Mouse (Mus musculus) duodenum, adult 2 months (tissue): ENCODE measurements around the gene Sfrp5. TPM values are rescaled to one million over a fixed set of nuclear protein-coding genes. Genes with fewer than 3 reads are reported as not detected.

Source experiments
- polyA plus RNA-seq: library from polyadenylated mRNA; depleted of rRNA; stranded (reverse); fragments of >200 nt; gene quantifications from 2 replicates; pipeline ENCODE4 v1.2.3, GENCODE M21; 2012; ENCODE audit warnings: low replicate concordance; rRNA removed

Gene Sfrp5
- 15.2 and 20.1 TPM in 2 replicates for polyA plus RNA-seq

DNA sequence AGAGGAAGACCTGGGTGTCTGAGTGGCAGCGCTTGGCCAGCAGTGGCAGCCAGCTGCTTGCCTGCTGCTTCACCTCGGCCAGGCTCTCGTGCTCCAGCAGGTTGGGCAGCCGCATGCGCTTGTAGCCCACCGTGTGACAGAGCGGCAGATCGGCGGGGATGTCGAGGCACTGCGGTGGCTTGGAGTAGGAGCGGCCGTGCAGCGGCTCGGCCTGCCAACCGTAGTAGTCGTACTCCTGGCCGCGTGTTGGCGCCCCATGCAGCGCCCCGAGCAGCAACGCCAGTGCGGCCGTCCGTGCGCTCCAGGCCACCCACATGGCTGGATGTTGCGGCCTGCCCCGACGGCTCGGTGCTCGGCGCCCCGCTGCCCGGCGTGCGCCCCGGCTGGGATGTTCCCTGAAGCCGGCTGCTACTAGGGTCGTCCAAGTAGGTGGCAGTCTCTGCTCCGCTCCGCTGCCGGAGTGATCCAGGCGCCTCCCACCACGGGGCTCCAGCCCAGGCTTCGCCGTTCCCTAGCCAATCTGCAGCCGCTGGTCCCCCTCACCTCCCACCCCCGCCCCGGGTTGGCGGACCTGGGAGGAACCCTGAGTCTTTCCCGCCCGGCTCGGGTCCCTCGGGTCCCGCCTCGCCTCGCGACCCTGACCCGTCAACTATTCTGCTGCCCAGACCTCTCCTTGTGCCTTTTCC is at the start of gene Sfrp5:
Gene Sfrp5, minus strand, starts transcription at position 557 of the 686 bp plus-strand sequence.

DNA sequence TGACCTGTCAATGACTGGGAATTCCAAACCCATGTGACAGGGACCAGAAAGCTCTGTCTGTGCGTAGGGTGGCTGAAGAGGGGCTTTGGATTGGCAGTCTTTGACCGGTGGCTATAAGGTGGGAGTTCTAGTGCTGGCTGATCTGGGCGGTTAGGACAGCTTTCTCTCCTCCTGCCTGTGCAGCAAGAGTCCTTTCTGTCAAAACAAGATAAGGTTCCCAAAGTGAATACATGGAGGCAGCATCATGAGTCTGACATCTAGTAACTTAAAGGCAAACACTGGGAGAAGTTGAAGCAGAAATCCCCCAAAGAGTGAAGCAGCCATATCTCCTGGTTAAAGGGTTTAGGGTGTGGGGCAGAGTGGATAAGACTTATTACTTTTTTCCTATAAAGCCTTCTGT is 45.5 kb upstream of the Sfrp5 start, which contains the start of gene Golga7b:
Gene Golga7b, plus strand, starts transcription at position 56 of the 400 bp plus-strand sequence.

DNA sequence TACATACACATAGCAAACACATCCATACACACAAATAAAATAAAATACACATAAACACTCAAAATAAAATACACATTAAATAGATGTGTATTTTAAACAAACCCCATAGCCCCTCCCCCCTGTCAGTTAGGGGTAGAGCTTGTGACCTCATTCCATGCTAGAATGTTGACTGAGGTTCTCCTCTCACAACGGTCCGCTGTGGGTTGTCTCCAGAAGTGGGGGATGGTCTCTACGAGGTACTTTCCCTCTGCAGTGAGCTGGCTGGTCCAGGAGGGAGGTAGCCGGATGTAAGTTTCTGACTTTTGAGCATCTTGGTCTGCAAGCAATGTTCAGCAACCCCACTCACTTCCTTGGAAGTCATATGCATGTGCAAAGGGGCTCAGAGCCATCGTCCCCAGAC is 38.3 kb downstream of the Sfrp5 start, which contains the start of gene Zfyve27:
Gene Zfyve27, plus strand, starts transcription at position 188 of the 400 bp plus-strand sequence.

Other genes with a start within 250 kb of the Sfrp5 start
- 32.3 and 33.0 TPM in 2 replicates for gene Mms19, start 221.1 kb downstream of the Sfrp5 start, polyA plus RNA-seq
- gene Ubtd1, start 220.5 kb downstream of the Sfrp5 start, polyA plus RNA-seq: 8.4 and 11.7 TPM in 2 replicates
- gene Ankrd2, start 166.3 kb downstream of the Sfrp5 start, polyA plus RNA-seq: not detected in 2 replicates
- 2.5 and 2.9 TPM in 2 replicates for gene Hoga1, start 156.6 kb downstream of the Sfrp5 start, polyA plus RNA-seq
- 0.23 TPM in 1 of 2 replicates, not detected in the other for gene 4933411K16Rik, start 150.0 kb downstream of the Sfrp5 start, polyA plus RNA-seq
- gene Morn4, start 115.9 kb downstream of the Sfrp5 start, polyA plus RNA-seq: 1.1 and 2.1 TPM in 2 replicates
- gene Pi4k2a, start 111.8 kb downstream of the Sfrp5 start, polyA plus RNA-seq: 17.0 and 24.9 TPM in 2 replicates
- gene Avpi1, start 73.2 kb downstream of the Sfrp5 start, polyA plus RNA-seq: 10.0 and 16.3 TPM in 2 replicates
- gene Marveld1, start 54.9 kb downstream of the Sfrp5 start, polyA plus RNA-seq: 43.8 and 52.5 TPM in 2 replicates
- 18.9 and 24.7 TPM in 2 replicates for gene Zfyve27, start 38.3 kb downstream of the Sfrp5 start, polyA plus RNA-seq
- 0.84 and 1.2 TPM in 2 replicates for gene Golga7b, start 45.3 kb upstream of the Sfrp5 start, polyA plus RNA-seq
- gene Crtac1, start 229.5 kb upstream of the Sfrp5 start, polyA plus RNA-seq: 0.25 and 0.53 TPM in 2 replicates